Mouse (Mus musculus): Measurements from ENCODE around the gene Smarcd1. TPM values are rescaled to one million over a fixed set of nuclear protein-coding genes. Genes with fewer than 3 reads are reported as not detected.
A peak's percentile ranks its signal among the peaks of the same experiment; 100 is the strongest.
"Not testable (repeated sequence)": the region's sequence is repeated elsewhere in the genome, so short reads cannot be mapped to it uniquely, and the experiment has no call there.

The Smarcd1 gene
- polyA plus RNA-seq, 1 experiment from 2014 or later, result 54.0 TPM

DNA sequence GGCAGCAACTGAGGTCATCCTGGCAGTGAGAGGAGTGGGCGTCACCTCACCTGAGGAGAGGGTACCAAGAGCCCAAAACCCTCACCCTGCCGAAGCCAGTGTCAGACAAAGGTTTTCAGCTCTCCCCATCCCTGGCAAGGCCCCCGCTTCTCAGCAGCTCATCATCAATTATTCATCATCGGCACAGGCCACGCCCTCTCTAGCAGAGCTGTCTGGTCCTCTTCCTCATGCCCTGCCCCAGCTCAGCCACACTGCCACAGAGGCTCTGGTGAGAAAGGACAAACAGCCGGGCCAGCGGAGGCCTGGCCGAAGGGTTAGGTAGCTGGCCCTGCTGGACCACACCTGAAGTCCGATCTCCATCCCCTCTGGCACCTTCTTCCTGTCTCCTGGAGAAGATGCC lies 10.0 kb upstream of the Smarcd1 start:
- Histone ChIP-seq H3K4me1 (no peaks in the 10 kb centered on the region), H3K27me3 (peaks cover 37% of the 10 kb centered on the region), H3K9ac (no peak overlapping the region), H3K36me3 (no peaks in the 10 kb centered on the region), H3K27ac (no peak overlapping the region), H3K4me3 (no peak overlapping the region), H3K4me2 (replicated peaks) (no peak overlapping the region), H3K9me3 (no peaks in the 10 kb centered on the region)
- no peak for ATAC-seq (ENCODE audit: low FRiP score, low read depth)
- 42% methylated on average over 9 of the region's 9 CpGs for WGBS

DNA sequence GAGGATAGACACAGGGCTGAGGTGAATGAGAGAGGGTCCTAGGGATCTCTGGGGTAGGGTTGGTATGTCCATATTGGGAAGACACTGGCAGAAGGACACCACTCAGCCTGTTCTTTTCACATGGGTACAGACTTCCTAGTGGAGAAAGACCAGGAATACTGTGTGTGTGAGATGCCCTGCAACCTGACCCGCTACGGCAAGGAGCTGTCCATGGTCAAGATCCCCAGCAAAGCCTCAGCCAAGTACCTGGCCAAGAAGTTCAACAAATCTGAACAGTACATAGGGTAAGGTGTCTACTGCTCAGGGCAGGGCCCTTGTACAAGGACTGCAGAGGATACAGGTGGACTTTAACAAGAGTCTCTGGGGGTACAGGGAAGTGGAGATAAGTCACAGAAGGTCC lies 4.6 kb upstream of the Smarcd1 start:
- no peaks in the 10 kb centered on the region for H3K9me3 ChIP-seq
- peaks cover 34% of the 10 kb centered on the region for H3K27me3 ChIP-seq
- peaks cover 6% of the 10 kb centered on the region for H3K4me1 ChIP-seq
- H3K27ac ChIP-seq, result no peak overlapping the region
- no peak for ATAC-seq (ENCODE audit: low FRiP score, low read depth)
- 12% methylated on average over 2 of the region's 2 CpGs for WGBS
- no peak overlapping the region for H3K9ac ChIP-seq
- no peak overlapping the region for H3K4me3 ChIP-seq
- no peaks in the 10 kb centered on the region for H3K36me3 ChIP-seq
- H3K4me2 ChIP-seq (replicated peaks), result no peak overlapping the region

- Histone ChIP-seq H3K36me3 (peaks cover 3% of the 10 kb centered on the region), H3K9me3 (no peaks in the 10 kb centered on the region), H3K4me2 (replicated peaks) (0 out of 2 replicates have a peak overlapping the region, but pooled peaks have one; percentile 7), H3K27ac (no peak overlapping the region), H3K9ac (no peak overlapping the region; the same call in 1 of the 2 replicates), H3K27me3 (peaks cover 29% of the 10 kb centered on the region), H3K4me1 (peaks cover 16% of the 10 kb centered on the region), H3K4me3 (no peak overlapping the region)
- 36% methylated on average over 20 of the region's 20 CpGs for WGBS
- no peak for ATAC-seq (ENCODE audit: low FRiP score, low read depth)
Observed at GRCm38 (mm10) chr15:99698533-99699085, 3.3 kb upstream of the Smarcd1 start.

DNA sequence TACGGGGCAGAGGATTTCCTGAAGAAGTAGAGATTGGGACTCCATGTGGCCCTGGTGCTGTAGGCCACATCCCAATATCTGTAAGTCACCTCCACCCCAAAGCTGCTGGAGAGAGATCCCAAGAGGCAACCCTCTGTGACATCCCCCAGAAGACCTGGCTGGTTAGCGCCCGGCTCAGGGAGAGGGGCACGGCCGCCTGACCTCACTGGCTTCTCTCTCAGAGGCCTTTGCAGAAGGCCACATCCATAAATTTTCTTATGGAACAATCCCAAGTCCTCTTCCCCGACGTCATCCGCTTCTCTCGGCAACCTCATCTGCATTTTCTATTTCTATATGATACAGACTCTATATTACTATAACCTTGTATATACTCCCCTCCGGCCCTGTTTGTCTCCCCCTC lies 2.2 kb upstream of the Smarcd1 start:
- peaks cover 14% of the 10 kb centered on the region for H3K36me3 ChIP-seq
- ATAC-seq (ENCODE audit: low FRiP score, low read depth), result no peak
- no peak overlapping the region for H3K4me2 ChIP-seq (replicated peaks)
- no peak overlapping the region for H3K27ac ChIP-seq
- WGBS, result 82% methylated on average over 10 of the region's 10 CpGs
- peaks cover 27% of the 10 kb centered on the region for H3K4me1 ChIP-seq
- H3K9me3 ChIP-seq, result no peaks in the 10 kb centered on the region
- no peak overlapping the region for H3K4me3 ChIP-seq
- no peak overlapping the region for H3K9ac ChIP-seq
- peaks cover 29% of the 10 kb centered on the region for H3K27me3 ChIP-seq

- no peak overlapping the region for H3K4me3 ChIP-seq
- H3K9ac ChIP-seq, result no peak overlapping the region
- peaks cover 29% of the 10 kb centered on the region for H3K4me1 ChIP-seq
- H3K27me3 ChIP-seq, result peaks cover 27% of the 10 kb centered on the region
- no peak overlapping the region for H3K27ac ChIP-seq
- 86% methylated on average over 18 of the region's 18 CpGs for WGBS
- no peak for ATAC-seq (ENCODE audit: low FRiP score, low read depth)
- H3K36me3 ChIP-seq, result peaks cover 19% of the 10 kb centered on the region
- H3K4me2 ChIP-seq (replicated peaks), result no peak overlapping the region
- no peaks in the 10 kb centered on the region for H3K9me3 ChIP-seq
Observed at GRCm38 (mm10) chr15:99700219-99701106, 1.5 kb upstream of the Smarcd1 start.

DNA sequence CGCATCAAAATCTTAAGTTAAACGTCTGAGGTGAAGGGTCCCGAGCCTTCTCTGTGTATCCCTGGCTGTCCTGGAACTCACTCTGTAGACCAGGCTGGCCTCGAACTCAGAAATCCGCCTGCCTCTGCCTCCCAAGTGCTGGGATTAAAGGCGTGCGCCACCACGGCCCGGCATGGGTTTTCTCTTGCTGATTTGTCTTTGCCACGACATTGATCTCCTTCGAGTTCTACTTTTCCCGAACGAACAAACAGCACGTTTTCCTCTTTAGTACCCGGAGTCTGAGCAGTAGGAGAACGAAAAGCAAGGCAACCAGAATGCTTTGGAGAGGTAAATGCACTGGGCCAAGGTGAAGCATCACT lies 310 bp upstream of the Smarcd1 start:
- H3K27ac ChIP-seq, result 0 out of 2 replicates have a peak overlapping the region, but pooled peaks have one; percentile 95
- not testable (repeated sequence) for H3K9me3 ChIP-seq; ATAC-seq (ENCODE audit: low FRiP score, low read depth)
- peaks cover 28% of the 10 kb centered on the region for H3K36me3 ChIP-seq
- H3K4me3 ChIP-seq, result peak overlapping the region; percentile 81
- H3K4me1 ChIP-seq, result peaks cover 29% of the 10 kb centered on the region
- peak overlapping the region; percentile 82 for H3K4me2 ChIP-seq (replicated peaks)
- WGBS, result 47% methylated on average over 16 of the region's 16 CpGs
- H3K27me3 ChIP-seq, result peaks cover 21% of the 10 kb centered on the region
- H3K9ac ChIP-seq, result peak overlapping the region; percentile 96

DNA sequence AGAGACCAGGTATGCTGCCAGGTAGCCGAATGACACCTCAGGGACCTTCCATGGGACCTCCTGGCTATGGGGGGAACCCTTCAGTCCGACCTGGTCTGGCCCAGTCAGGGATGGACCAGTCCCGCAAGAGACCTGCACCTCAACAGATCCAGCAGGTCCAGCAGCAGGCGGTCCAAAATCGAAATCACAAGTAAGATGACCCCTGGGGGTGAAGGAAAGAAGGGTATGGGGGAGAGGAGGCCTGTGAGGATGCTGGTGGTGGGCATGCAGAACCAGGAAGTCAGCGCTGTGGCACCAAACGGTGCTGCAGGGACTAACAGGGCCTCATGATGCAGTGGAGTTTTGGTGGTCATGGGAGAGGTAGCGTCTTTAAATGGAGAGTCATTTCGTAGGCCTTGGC lies 1.2 kb downstream of the Smarcd1 start:
- H3K4me3 ChIP-seq, result peak overlapping the region; percentile 81
- WGBS, result 66% methylated on average over 9 of the region's 9 CpGs
- no peak for ATAC-seq (ENCODE audit: low FRiP score, low read depth)
- peaks cover 7% of the 10 kb centered on the region for H3K27me3 ChIP-seq
- H3K4me2 ChIP-seq (replicated peaks), result peak overlapping the region; percentile 82
- peaks cover 29% of the 10 kb centered on the region for H3K4me1 ChIP-seq
- H3K9me3 ChIP-seq, result no peaks in the 10 kb centered on the region
- peak overlapping the region; percentile 95; the same call in 1 of the 2 replicates for H3K27ac ChIP-seq
- H3K36me3 ChIP-seq, result peaks cover 43% of the 10 kb centered on the region
- H3K9ac ChIP-seq, result peak overlapping the region; percentile 96

DNA sequence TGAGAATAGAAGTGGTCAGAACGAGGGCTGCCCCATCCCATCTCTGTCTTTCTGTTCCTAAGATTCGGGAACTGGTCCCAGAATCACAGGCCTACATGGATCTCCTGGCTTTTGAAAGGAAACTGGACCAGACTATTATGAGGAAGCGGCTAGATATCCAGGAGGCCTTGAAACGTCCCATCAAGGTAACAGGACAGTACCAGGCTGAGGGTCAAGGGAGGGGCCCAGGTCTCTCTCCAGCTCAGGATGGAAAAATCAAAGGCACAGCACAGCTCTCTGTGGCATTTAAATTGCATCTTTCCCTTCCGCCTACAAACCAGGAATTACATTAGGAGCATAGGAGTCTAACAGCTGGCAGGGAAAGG lies 1.7 kb downstream of the Smarcd1 start:
- H3K36me3 ChIP-seq, result peaks cover 48% of the 10 kb centered on the region
- 76% methylated on average over 5 of the region's 5 CpGs for WGBS
- H3K27me3 ChIP-seq, result peaks cover 1% of the 10 kb centered on the region
- 0 out of 2 replicates have a peak overlapping the region, but pooled peaks have one; percentile 44 for H3K27ac ChIP-seq
- H3K4me1 ChIP-seq, result peaks cover 29% of the 10 kb centered on the region
- ATAC-seq (ENCODE audit: low FRiP score, low read depth), result no peak
- peak overlapping the region; percentile 81 for H3K4me3 ChIP-seq
- no peaks in the 10 kb centered on the region for H3K9me3 ChIP-seq
- H3K9ac ChIP-seq, result peak overlapping the region; percentile 96; the same call in 1 of the 2 replicates
- peak overlapping the region; percentile 82 for H3K4me2 ChIP-seq (replicated peaks)

DNA sequence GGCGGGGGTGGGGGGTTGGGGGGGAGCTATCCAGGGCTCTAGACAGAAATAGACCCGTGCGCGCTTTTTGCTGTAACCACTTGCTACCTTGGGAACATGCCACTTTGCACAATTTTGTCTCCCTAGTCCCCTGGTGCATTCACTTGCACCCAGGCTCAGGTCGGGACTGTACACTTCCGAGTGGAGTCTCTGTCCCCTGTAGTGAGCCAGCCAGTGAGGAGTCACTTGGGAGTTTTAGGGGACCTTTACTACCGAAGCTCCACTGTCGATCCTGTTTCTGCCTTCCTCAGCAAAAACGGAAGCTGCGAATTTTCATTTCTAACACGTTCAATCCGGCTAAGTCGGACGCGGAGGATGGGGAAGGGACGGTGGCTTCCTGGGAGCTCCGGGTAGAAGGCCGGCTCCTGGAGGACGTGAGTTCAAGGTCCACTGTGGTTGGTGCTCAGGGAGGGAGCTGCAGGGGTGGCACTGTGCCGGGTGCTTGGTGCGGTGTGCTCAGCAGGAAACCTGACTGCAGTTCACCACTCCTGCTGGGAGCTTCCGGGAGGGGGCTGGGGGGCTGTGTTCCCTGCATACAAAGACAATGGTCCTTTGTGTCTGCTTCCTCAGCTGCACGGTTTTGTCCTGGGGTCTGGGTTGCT lies 2.2 kb downstream of the Smarcd1 start:
- H3K4me1 ChIP-seq, result peaks cover 29% of the 10 kb centered on the region
- peaks cover 53% of the 10 kb centered on the region for H3K36me3 ChIP-seq
- ATAC-seq (ENCODE audit: low FRiP score, low read depth), result no peak
- H3K4me3 ChIP-seq, result peak overlapping the region; percentile 14; the same call in 1 of the 2 replicates
- H3K4me2 ChIP-seq (replicated peaks), result peak overlapping the region; percentile 82
- no peaks in the 10 kb centered on the region; the same call in none of the 2 replicates for H3K27me3 ChIP-seq
- 0 out of 2 replicates have a peak overlapping the region, but pooled peaks have one; percentile 44 for H3K27ac ChIP-seq
- 56% methylated on average over 23 of the region's 23 CpGs for WGBS
- H3K9ac ChIP-seq, result peak overlapping the region; percentile 43
- no peaks in the 10 kb centered on the region for H3K9me3 ChIP-seq

GRCm38 (mm10) chr15:99704881-99705280 lies 3.0 kb downstream of the Smarcd1 start:
- H3K27me3 ChIP-seq, result no peaks in the 10 kb centered on the region
- H3K9me3 ChIP-seq, result no peaks in the 10 kb centered on the region
- H3K27ac ChIP-seq, result no peak overlapping the region
- peaks cover 61% of the 10 kb centered on the region for H3K36me3 ChIP-seq
- no peak for ATAC-seq (ENCODE audit: low FRiP score, low read depth)
- peak overlapping the region; percentile 82; the same call in 1 of the 2 replicates for H3K4me2 ChIP-seq (replicated peaks)
- H3K4me1 ChIP-seq, result peaks cover 29% of the 10 kb centered on the region
- H3K9ac ChIP-seq, result peak overlapping the region; percentile 43; the same call in 1 of the 2 replicates
- no peak overlapping the region for H3K4me3 ChIP-seq
- 84% methylated on average over 7 of the region's 7 CpGs for WGBS

GRCm38 (mm10) chr15:99705440-99706048 lies 3.6 kb downstream of the Smarcd1 start, which contains the start of gene Gm17349:
TSS of gene Gm17349 (minus strand) at chr15:99705490.
- ATAC-seq (ENCODE audit: low FRiP score, low read depth), result no peak
- Histone ChIP-seq H3K4me3 (peak within 1 kb of the TSS; percentile 14; the same call in 1 of the 2 replicates), H3K36me3 (peaks cover 67% of the 10 kb centered on the region), H3K4me1 (peaks cover 29% of the 10 kb centered on the region), H3K4me2 (replicated peaks) (peak within 1 kb of the TSS; percentile 82), H3K27me3 (no peaks in the 10 kb centered on the region), H3K27ac (no peak within 1 kb of the TSS), H3K9me3 (no peaks in the 10 kb centered on the region), H3K9ac (peak within 1 kb of the TSS; percentile 43)
- WGBS, result 68% methylated on average over 11 of the region's 11 CpGs
